Mouse (Mus musculus) stomach, embryonic 16.5 days (tissue): ENCODE data around the gene Klf9. TPM values are rescaled to one million over a fixed set of nuclear protein-coding genes. Genes with fewer than 3 reads are reported as not detected.

Experiments used
- ATAC-seq: fragments of 200-750 bp; cut with Nextera tagmentation; 2 replicates; pipeline ENCODE4 v1.8.0; 2017; ENCODE audit warnings: moderate number of reproducible peaks, moderate TSS enrichment; ENCODE audit not compliant: insufficient read depth, low FRiP score
- H3K27ac ChIP-seq: fragments of 300-500 bp; sonication (generic); 2 replicates; pipeline ENCODE4 v1.5.1; 2014; ENCODE audit warnings: low read length
- H3K27me3 ChIP-seq: fragments of 300-500 bp; sonication (generic); 2 replicates; pipeline ENCODE4 v1.6.1; 2014; ENCODE audit warnings: low read length, control low read depth, mixed read lengths; ENCODE audit not compliant: control insufficient read depth, insufficient read depth
- H3K36me3 ChIP-seq: fragments of 300-500 bp; sonication (generic); 2 replicates; pipeline ENCODE4 v1.6.1; 2014; ENCODE audit warnings: low read length; ENCODE audit not compliant: control insufficient read depth, insufficient read depth
- H3K4me1 ChIP-seq: fragments of 300-500 bp; sonication (generic); 2 replicates; pipeline ENCODE4 v1.6.1; 2014; ENCODE audit warnings: low read length, control low read depth, mixed read lengths; ENCODE audit not compliant: control insufficient read depth, insufficient read depth
- H3K4me2 ChIP-seq: fragments of 300-500 bp; sonication (generic); 2 replicates; pipeline ENCODE4 v1.6.1; 2014; ENCODE audit warnings: low read depth, low read length, mixed read lengths
- H3K4me3 ChIP-seq: fragments of 300-500 bp; sonication (generic); replicated peaks from 2 replicates; pipeline ENCODE4 v1.5.1; 2014; ENCODE audit warnings: mild to moderate bottlenecking, low read length
- H3K9ac ChIP-seq: fragments of 300-500 bp; sonication (generic); 2 replicates; pipeline ENCODE4 v1.6.1; 2014; ENCODE audit warnings: low read length
- H3K9me3 ChIP-seq: fragments of 300-500 bp; sonication (generic); replicated peaks from 2 replicates; pipeline ENCODE4 v1.6.1; 2016; ENCODE audit warnings: low read length, control low read depth; ENCODE audit not compliant: control insufficient read depth
- whole genome bisulfite sequencing: fragments of 180-500 bp; shearing (Covaris S2); extraction: QIAGEN DNeasy Blood & Tissue Kit; methylation state at CpG from one replicate; pipeline ENCODE4 v1.1.7; 2014; 5-methylcytosine and 5-hydroxymethylcytosine counted together
- polyA plus RNA-seq: library from polyadenylated mRNA; unstranded; fragments of >200 nt; fragmentation: Nextera tagmentation; extraction: Ambion mirVana; gene quantifications from 2 replicates; pipeline ENCODE4 v1.2.1, GENCODE M21; 2015

The Klf9 gene
- polyA plus RNA-seq, 1 experiment from 2014 or later: 7.9 TPM

DNA sequence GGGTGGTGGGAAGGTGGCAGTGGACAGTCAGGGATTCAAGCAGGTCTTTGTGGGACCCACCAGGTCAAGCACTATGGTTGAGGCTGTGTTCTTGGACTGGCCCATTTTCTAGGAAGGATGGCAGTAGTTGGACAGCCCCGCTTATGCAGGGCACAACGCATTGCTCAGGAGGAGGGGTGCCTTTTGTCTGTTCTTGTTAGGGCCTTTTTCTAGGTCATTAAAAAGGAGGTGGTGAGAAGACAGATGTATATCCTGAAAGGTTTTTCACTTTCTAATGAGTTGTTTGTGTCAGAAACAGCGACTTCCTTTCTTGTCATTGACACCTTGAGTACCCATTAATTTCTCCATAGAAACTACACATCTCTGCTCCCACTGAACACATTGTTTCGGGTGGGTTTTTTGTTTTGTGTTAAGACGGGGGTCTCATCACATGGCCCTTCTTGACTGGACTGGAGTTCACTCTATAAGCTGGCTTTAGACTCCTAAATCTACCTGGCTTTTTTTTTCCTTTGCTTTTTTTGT lies 12.6 kb downstream of the Klf9 start:
- no peaks in the 10 kb centered on the region for H3K36me3 ChIP-seq
- 81% methylated on average over 5 of the region's 5 CpGs for WGBS
- H3K4me1 ChIP-seq: peaks cover 15% of the 10 kb centered on the region; the same call in 1 of the 2 replicates
- H3K27me3 ChIP-seq: no peaks in the 10 kb centered on the region
- no peak for ATAC-seq
- no peak overlapping the region for H3K4me3 ChIP-seq
- no peak overlapping the region for H3K9ac ChIP-seq
- no peak overlapping the region for H3K4me2 ChIP-seq
- no peak overlapping the region for H3K27ac ChIP-seq
- no peaks in the 10 kb centered on the region for H3K9me3 ChIP-seq

GRCm38 (mm10) chr19:23159780-23160395 lies 18.9 kb downstream of the Klf9 start:
- Histone ChIP-seq H3K9ac (no peak overlapping the region), H3K9me3 (no peaks in the 10 kb centered on the region), H3K4me2 (no peak overlapping the region), H3K27ac (no peak overlapping the region), H3K4me1 (0 out of 2 replicates have a peak, but pooled peaks cover 4% of the 10 kb centered on the region), H3K36me3 (no peaks in the 10 kb centered on the region), H3K4me3 (no peak overlapping the region), H3K27me3 (no peaks in the 10 kb centered on the region)
- 57% methylated on average over 10 of the region's 10 CpGs for WGBS
- no peak for ATAC-seq

GRCm38 (mm10) chr19:23162387-23162809 lies 21.4 kb downstream of the Klf9 start:
- no peak overlapping the region for H3K9ac ChIP-seq
- ATAC-seq: peak; percentile 44; the same call in 1 of the 2 replicates

DNA sequence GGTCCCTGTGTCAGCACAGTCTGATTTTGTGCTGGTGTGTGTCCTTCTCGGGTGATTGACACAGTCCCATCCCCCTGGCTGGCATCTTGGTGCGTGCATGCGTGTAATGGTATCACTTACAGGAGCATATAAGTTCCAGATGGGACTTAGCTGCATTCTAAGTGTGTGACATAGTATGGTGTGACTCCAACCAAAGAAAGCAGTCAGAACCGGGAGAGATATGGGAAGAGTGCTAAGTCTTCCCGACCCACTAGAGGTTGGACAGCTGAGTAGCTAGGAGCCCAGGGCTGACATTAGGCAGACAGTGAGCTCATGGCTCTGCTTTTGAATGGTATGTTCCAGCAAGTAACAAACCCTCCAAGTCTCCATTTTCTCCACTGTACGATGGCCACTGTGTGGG lies 21.9 kb downstream of the Klf9 start:
- H3K27me3 ChIP-seq: no peaks in the 10 kb centered on the region
- H3K4me3 ChIP-seq: no peak overlapping the region
- ATAC-seq: no peak
- no peak overlapping the region for H3K9ac ChIP-seq
- 0 out of 2 replicates have a peak, but pooled peaks cover 4% of the 10 kb centered on the region for H3K4me1 ChIP-seq
- 83% methylated on average over 6 of the region's 6 CpGs for WGBS
- H3K36me3 ChIP-seq: no peaks in the 10 kb centered on the region
- no peak overlapping the region for H3K27ac ChIP-seq
- no peaks in the 10 kb centered on the region for H3K9me3 ChIP-seq
- H3K4me2 ChIP-seq: no peak overlapping the region

More at GRCm38 (mm10) chr19:23162387-23162809, 21.4 kb downstream of the Klf9 start:
- Histone ChIP-seq H3K4me1 (0 out of 2 replicates have a peak, but pooled peaks cover 4% of the 10 kb centered on the region), H3K4me3 (no peak overlapping the region), H3K27me3 (no peaks in the 10 kb centered on the region), H3K36me3 (no peaks in the 10 kb centered on the region), H3K4me2 (no peak overlapping the region), H3K9me3 (no peaks in the 10 kb centered on the region), H3K27ac (no peak overlapping the region)
- 25% methylated on average over 8 of the region's 8 CpGs for WGBS

DNA sequence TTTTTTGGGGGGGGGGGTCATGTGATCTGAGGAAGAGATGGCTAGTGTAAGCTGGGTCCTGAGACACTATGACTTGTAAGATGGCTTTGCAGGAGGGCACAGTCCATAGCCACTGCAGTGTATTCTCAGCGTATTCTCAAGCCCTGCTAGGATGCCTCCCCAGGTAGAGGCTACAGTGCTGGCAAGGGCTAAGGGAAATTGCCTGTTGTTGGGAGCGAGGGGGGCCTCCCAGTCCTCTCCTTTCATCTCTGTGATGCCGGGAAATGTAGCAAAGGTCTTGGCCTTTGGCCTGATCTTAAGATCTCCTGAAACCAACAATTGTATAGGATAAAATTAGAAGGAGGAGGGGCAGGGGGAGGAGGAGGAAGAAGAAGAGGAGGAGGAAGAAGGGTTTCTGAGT lies 22.3 kb downstream of the Klf9 start:
- Histone ChIP-seq H3K4me1 (0 out of 2 replicates have a peak, but pooled peaks cover 4% of the 10 kb centered on the region), H3K4me2 (no peak overlapping the region), H3K27ac (no peak overlapping the region), H3K9ac (no peak overlapping the region), H3K36me3 (no peaks in the 10 kb centered on the region), H3K9me3 (no peaks in the 10 kb centered on the region), H3K27me3 (no peaks in the 10 kb centered on the region), H3K4me3 (no peak overlapping the region)
- ATAC-seq: no peak
- WGBS: 58% methylated on average over 3 of the region's 3 CpGs

- H3K4me3 ChIP-seq: no peak overlapping the region
- ATAC-seq: no peak
- no peaks in the 10 kb centered on the region for H3K9me3 ChIP-seq
- 0 out of 2 replicates have a peak, but pooled peaks cover 1% of the 10 kb centered on the region for H3K4me1 ChIP-seq
- H3K27me3 ChIP-seq: no peaks in the 10 kb centered on the region
- WGBS: 90% methylated on average over 16 of the region's 16 CpGs
- no peaks in the 10 kb centered on the region for H3K36me3 ChIP-seq
- H3K4me2 ChIP-seq: no peak overlapping the region
- no peak overlapping the region for H3K27ac ChIP-seq
- H3K9ac ChIP-seq: no peak overlapping the region
Observed at GRCm38 (mm10) chr19:23164651-23165240, 23.7 kb downstream of the Klf9 start.

DNA sequence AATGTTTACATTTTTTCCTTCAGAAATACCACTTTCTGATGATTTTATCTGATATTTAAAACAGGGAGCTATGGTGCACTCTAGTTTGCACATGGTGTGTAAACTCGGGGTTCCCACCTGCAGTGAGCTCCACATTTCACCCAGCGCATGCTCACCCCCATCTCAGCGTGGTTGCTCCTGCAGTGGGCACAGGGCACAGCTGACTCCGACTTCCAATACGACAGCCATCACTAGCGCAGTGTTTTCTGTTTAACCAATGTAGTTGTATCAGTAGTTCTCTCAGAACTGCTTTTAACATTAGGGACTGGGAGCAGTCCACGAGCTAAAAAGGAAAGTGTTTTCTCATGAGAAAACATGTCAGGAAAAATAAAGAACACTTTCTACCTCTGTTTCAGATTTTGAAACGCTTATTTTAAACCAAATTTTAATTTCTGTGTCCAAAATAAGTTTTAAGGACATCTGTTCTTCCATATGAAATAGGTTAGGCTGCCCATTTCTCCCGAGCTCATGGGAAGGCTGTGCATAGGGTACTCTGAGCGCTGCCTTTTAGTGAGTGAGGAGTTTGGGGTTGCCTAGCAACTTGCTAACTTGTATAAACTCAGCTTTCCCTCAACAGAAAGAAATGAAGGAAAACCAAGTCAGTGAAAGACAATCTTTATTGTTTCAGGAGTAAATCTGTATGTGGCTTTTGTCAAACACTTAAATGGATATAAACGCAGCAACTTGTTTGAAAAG lies 25.7 kb downstream of the Klf9 start:
- Histone ChIP-seq H3K9me3 (no peaks in the 10 kb centered on the region), H3K4me2 (no peak overlapping the region), H3K4me1 (no peaks in the 10 kb centered on the region), H3K9ac (no peak overlapping the region), H3K4me3 (no peak overlapping the region), H3K36me3 (no peaks in the 10 kb centered on the region), H3K27ac (no peak overlapping the region), H3K27me3 (no peaks in the 10 kb centered on the region)
- no peak for ATAC-seq
- 70% methylated on average over 11 of the region's 11 CpGs for WGBS

GRCm38 (mm10) chr19:23168899-23169658 lies 28.1 kb downstream of the Klf9 start:
- WGBS: 84% methylated on average over 5 of the region's 5 CpGs
- Histone ChIP-seq H3K4me1 (no peaks in the 10 kb centered on the region), H3K27ac (no peak overlapping the region), H3K9me3 (no peaks in the 10 kb centered on the region; the same call in 1 of the 2 replicates), H3K4me3 (no peak overlapping the region), H3K36me3 (no peaks in the 10 kb centered on the region), H3K9ac (no peak overlapping the region), H3K27me3 (no peaks in the 10 kb centered on the region), H3K4me2 (no peak overlapping the region)
- ATAC-seq: no peak
